Mouse (Mus musculus) urinary bladder, postnatal 4 days (tissue): ENCODE measurements at regions not wholly inside any gene's neighbourhood (a gene's known extent, or its start where the extent isn't known, plus 50 kb on each side); places are given as distances from the start of the nearest gene placed in this dataset.

Source experiments
- DNase-seq, 2 experiments: peaks; one replicate each; pipeline ENCODE4 v3.0.0; 2021 to 2022; ENCODE audit warnings: low spot score in 2 of 2

DNA sequence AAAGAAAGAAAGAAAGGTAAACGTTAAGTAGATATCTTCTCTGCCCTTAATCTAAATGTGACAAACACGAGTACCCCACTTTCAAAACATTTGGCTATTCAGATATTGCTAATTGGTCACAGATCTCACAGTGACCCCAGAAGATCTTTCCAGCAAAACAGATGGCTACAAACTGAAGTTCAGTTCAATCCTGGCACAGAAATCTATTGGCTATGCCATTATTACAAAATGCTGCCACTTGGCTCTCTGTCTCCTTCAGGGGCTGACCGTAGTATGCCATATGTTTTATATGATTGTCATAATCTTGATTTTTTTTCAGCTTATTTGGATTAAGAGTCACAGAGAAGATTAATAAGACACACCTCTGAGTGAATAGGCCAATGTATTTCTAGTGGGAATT lies 873.2 kb downstream of the Slc22a22 start:
- DNase-seq = no peak

GRCm38 (mm10) chr15:56592656-56593055 lies 884.8 kb downstream of the Slc22a22 start:
- DNase-seq = no peak

GRCm38 (mm10) chr15:56580745-56581515 lies 896.5 kb downstream of the Slc22a22 start:
- no peak for DNase-seq

DNA sequence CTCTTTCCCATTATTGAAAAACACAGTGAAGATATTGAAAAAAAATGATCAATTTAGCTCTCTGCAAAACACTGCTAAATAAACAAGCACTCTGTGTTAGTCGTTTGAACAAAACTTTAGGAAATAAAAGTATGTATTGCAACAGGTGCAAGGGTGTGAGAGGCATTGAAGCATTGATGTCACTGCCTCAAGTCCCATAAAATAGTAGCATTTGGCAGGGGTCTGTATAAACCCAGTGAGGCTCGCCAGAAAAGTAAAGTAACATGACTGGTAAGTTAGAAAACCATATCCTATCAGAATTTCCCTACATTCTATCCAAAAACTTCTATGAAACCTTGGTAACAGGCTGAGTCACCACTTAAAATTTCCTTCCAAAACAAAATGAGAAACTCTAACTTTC lies 914.2 kb downstream of the Slc22a22 start:
- DNase-seq = no peak

DNA sequence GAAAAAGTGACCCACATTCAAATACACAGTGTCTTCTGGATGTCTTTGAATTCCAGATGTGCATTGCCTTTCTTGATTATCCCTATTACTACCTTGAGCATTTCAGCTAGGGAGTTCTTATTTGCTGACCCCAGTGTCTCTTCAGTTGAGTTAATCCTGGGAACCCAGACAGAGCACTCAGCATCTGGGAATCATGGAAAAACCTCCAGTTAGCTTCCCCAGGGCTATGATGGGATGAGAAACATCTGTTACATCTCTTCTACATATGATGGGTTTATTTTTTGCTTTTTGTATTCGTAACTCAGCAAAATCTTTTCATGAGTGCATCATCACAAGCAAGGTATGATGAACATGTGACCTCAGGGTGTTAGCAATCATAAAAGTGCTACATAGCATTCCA lies 914.6 kb downstream of the Slc22a22 start:
- no peak for DNase-seq

DNA sequence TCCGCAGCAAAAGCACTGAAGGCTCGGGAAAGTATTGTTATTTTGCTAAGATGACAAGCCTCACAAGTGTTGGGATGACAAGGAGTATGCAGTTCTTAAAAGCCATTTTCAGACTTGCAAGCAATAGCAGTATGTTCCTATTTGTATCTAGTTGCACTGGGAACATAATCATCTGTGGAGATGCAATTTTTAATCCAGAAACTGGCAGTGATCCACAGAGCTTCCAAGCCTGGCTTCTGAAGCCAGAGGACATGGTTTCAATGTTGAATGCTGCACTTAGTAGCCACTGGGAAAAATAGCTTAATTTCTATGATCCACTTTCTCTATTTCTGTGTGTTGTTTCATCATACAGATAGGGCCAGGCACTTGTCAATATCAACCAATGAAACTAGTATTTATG lies 915.3 kb downstream of the Slc22a22 start:
- DNase-seq = no peak

DNA sequence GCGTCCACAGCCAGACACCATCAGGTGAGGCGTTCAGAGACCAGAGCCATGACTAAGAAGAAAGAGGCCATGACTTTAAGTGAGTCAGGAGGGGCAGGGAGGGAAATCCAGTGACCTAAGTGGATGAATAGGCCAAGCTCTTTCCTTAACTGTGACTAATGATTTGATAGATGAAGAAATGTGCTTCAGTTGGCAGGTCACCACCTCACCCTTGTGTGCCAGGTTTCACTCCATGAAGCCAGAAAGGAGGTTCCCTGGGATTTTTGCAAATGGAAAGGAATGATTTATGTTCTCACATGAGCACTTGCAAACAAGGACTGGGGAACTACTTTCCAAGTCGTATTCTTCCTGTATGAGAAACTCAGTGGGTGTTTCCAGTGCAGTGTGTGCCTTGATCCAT lies 923.0 kb downstream of the Slc22a22 start:
- DNase-seq = no peak

- DNase-seq = no peak
These were observed 923.6 kb downstream of the Slc22a22 start for GRCm38 (mm10) chr15:56553851-56554250.

GRCm38 (mm10) chr15:56531529-56531928 lies 945.9 kb downstream of the Slc22a22 start:
- no peak for DNase-seq

DNA sequence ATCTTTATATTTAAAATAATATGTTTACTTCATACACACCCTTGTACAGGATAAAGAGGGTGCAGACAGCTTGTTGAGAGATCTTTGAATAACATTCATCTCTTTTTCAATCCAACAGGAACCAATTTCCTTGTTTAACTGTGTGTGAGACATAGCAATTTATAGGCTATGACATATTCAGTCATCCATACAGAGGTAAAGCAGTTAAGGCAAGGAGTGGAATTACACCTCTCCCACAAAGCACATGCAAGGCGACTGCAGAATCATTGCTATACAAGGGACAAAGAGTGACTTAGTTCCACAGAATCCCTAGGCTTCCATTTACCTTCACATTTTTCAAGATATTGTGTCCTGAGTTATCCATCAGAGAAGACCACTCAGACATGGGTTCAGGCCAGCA lies 959.0 kb downstream of the Slc22a22 start:
- DNase-seq = no peak

- DNase-seq = no peak
These were observed 961.3 kb downstream of the Slc22a22 start for GRCm38 (mm10) chr15:56516095-56516494.

DNA sequence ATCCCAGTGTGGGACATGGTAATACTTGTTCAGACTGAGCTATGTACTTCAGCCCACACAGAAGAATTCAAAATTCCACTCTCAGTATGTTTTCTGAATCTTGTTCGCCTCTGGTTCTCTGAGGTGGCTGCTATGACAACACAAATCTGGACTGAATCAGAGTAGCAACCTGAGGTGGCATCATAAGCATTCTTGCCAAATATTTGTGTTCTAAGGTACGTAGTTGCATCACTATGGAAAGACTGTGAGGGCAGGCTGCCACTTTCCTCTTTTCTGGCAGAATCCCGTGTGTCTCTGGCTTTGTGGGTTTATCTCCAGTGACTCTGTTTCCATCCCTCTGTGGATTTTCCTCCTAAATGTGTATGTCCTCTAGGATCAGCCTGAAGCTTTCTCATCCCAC lies 978.7 kb downstream of the Slc22a22 start:
- DNase-seq = no peak

- no peak for DNase-seq
These were observed 979.7 kb downstream of the Slc22a22 start for GRCm38 (mm10) chr15:56497757-56498156.

GRCm38 (mm10) chr15:56496355-56496754 lies 981.1 kb downstream of the Slc22a22 start:
- DNase-seq = no peak

GRCm38 (mm10) chr15:56485931-56486330 lies 991.5 kb downstream of the Slc22a22 start:
- no peak for DNase-seq

DNA sequence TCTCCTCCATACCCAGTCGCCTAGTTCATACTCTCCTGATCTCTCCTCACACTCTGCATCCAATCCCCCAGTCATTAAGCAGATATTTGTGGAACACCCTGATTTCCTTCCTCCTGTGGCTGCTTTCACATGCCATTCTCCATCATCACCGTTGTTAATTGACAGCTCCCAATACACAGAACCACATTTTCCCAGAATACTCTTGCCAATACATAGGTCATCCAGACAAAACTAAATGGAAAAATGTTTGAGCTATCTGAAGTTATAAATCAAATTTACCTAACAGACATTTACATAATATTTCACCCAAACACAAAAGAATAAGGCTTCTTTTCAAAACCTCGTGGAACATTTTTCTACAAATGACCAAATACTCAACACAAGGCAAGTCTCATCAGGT lies 992.7 kb downstream of the Slc22a22 start:
- DNase-seq = no peak

DNA sequence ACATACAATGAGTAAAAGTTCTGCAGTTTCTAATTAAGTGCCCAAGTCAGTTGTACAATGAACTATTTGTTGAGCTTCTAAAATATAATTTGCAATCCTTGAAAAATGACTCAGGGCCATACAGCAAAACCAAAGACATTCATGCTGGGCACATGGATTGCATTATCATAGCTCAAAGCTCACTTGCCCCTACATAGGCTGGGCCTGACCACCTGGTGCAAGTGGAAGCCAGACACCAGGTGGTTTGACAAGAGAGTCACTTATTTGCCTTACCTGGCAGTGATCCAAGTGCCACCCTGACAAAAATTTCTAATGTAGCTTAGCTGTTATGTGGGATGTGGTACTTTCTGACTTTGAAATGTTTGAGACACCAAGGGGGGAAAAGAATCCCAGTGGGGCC lies 997.7 kb downstream of the Slc22a22 start:
- DNase-seq = no peak

GRCm38 (mm10) chr15:56479015-56479414 lies 998.4 kb downstream of the Slc22a22 start:
- no peak for DNase-seq

DNA sequence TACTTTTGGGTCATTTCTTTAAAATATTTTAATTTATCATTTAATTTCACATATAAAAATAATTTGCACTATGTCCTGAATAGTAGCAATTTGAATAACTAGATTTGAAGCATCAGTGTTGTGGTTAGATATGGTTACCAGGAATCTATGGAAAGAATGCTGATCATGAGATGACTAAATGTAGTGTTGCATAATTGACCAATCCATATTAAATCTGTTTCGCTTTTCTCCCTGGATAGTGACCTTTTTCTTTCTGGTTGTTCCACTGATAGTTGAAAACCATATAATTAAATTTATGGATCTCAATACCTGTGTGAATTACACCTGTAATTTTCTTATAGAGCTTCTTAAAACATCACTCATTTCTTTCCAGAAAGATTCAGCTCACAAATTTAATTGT lies 1003.7 kb downstream of the Slc22a22 start:
- no peak for DNase-seq

DNA sequence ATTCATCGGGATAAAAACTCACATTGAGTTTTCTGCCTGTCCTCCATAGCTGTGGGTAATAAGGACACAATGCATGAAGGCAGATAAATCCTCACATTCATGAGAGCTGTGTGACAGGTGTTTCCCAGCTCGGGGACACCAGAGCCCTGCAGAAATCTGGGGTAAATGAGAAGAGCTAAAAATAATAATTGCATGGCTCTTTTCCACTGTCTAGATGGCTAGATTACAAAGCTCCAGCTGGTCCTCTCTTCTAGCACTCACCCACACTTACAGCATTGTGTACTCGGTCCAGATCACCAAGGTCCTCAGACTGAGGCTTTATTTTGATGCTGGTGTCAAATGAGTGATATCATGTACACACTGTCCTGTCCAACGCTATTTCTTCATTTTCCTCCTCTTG lies 1025.5 kb downstream of the Slc22a22 start:
- no peak for DNase-seq

DNA sequence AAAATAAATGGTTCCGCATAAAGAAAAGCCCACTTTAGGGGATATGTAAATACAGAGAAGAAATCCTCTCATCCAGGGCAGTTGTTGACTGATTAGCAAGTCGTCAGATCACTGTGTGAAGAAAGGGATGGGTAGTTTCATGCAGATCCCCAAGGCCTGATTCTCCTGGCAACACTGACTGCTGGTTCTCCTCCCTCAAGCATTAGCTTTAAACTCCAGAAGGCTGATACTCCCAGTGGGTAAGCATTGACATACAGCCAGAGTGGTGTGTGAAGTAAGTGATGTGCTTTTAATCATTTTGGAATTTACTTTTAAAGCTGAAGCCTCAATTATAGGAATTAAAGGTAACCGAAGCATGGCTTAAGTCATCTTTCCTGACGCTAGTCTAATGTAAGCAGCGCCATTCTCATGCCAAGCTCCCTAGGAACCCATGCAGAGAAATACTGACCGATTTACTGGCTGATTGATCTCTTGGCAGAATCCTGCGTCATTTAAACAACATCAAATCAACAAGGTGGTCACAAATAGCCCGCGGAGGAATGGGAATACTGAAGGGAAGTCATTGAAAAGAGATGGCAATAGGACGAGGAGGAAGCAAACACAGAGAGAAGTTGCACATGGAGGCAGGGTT lies 1029.3 kb downstream of the Slc22a22 start:
- DNase-seq = no peak

- DNase-seq = no peak
These were observed 1037.3 kb downstream of the Slc22a22 start for GRCm38 (mm10) chr15:56440171-56440570.

DNA sequence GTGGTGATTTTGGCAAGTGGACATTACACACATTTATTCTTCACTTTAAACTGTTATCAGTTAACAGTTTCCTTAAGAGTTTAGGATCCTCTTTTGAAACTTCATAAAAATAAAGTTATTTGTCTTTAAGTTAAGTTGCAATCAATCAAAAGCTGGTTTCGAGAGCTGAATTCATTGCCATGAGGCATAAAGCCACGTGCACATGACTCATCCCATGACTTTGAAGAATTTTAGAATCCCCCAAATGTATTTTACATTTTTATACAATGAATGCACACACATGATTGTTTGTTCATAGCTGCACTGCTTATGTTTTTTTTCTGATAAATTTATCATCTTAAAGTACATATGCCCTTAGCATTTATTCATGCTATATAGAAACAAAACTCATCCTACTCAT lies 1039.1 kb downstream of the Slc22a22 start:
- no peak for DNase-seq

DNA sequence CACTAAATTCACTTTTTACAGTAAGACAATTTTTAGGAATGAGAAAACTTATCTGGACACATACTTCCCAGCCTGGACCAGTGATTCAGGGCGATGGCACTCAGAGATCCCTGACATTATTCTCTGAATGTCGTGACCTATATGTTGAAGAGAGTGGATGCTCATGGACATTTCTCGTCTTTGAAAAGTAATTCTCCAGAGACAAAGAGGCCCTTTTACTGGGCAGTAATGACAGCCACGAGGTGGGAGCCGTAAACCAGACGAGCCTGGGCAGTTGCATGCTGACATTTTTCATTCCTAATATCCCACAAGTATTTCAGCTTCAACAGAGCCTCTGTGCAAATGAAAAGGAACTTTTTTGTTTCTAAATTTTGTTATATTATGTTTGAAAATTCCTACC lies 1041.3 kb downstream of the Slc22a22 start:
- no peak for DNase-seq
